Mouse (Mus musculus): Measurements from ENCODE around the gene Klrb1c. TPM values are rescaled to one million over a fixed set of nuclear protein-coding genes. Genes with fewer than 3 reads are reported as not detected.

The Klrb1c gene
- polyA plus RNA-seq (2015; fragmentation: Nextera tagmentation; extraction: Ambion mirVana), result 0.15 TPM in 1 of 2 replicates, not detected in the other

DNA sequence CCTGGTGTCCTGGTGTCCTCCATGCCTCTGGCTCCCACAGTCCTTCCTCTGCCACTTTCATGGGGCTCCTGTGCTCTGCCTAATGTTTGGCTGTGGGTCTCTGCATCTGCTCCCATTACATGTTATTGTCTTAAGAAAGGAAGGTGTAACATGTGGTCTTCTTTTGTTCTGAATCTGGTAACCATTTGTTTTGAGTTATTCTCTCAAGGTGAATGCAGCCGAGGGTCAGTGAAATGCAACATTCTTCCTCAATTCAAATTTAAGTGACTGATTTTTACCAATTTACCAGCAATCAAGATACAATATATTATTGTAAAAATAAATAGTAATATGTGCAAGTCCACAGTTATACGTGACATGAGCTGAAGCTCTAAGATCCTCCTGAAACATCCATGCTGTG, at the start of gene Klrb1c:
Gene Klrb1c (minus strand): TSS at position 101 of the 400 bp plus-strand sequence.
- no peak within 1 kb of the TSS for H3K4me2 ChIP-seq
- H3K27ac ChIP-seq (replicated peaks), result no peak within 1 kb of the TSS
- H3K9ac ChIP-seq, result no peak within 1 kb of the TSS
- H3K4me1 ChIP-seq, result peaks cover 3% of the 10 kb centered on the region; the same call in 1 of the 2 replicates
- H3K27me3 ChIP-seq (replicated peaks), result no peaks in the 10 kb centered on the region
- no peaks in the 10 kb centered on the region for H3K9me3 ChIP-seq
- WGBS, result 77% methylated on average over 2 of the region's 2 CpGs
- H3K4me3 ChIP-seq, result no peak within 1 kb of the TSS
- no peaks in the 10 kb centered on the region for H3K36me3 ChIP-seq
- no peak for ATAC-seq (ENCODE audit: extremely low read depth, insufficient number of reproducible peaks, low FRiP score, low TSS enrichment)

- Histone ChIP-seq H3K9ac (peak overlapping the region; percentile 81), H3K36me3 (no peaks in the 10 kb centered on the region), H3K27ac (replicated peaks) (peak overlapping the region; percentile 70), H3K4me2 (peak overlapping the region; percentile 89), H3K27me3 (replicated peaks) (no peaks in the 10 kb centered on the region), H3K4me3 (peak overlapping the region; percentile 70), H3K9me3 (no peaks in the 10 kb centered on the region), H3K4me1 (peaks cover 25% of the 10 kb centered on the region)
- ATAC-seq (ENCODE audit: extremely low read depth, insufficient number of reproducible peaks, low FRiP score, low TSS enrichment), result no peak
- 2% methylated on average over 14 of the region's 14 CpGs for WGBS
Observed at GRCm38 (mm10) chr6:128837454-128838341, 48.7 kb upstream of the Klrb1c start.

DNA sequence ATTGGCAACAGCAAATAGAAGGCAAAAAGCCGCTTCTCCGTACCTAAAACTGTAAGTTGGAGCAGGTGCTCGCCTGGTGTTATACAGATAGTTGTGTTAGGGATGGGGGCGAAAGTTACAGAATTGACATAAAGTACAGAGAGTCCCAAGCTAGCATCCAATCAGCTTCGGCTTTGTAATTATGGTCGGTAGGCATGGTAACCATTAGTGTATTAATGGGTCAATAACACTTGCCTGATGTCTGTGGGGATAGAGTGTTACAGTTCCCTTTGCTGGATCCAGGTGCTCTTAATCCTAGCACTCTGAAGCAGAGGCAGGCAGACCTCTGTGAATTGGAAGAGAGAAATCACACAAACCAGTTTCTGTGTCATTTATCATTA, 47.9 kb upstream of the Klrb1c start:
- peak overlapping the region; percentile 89 for H3K4me2 ChIP-seq
- peaks cover 20% of the 10 kb centered on the region for H3K4me1 ChIP-seq
- no peaks in the 10 kb centered on the region for H3K27me3 ChIP-seq (replicated peaks)
- 83% methylated on average over 6 of the region's 6 CpGs for WGBS
- peak overlapping the region; percentile 70 for H3K4me3 ChIP-seq
- H3K27ac ChIP-seq (replicated peaks), result peak overlapping the region; percentile 70; the same call in 1 of the 2 replicates
- no peak for ATAC-seq (ENCODE audit: extremely low read depth, insufficient number of reproducible peaks, low FRiP score, low TSS enrichment)
- H3K9me3 ChIP-seq, result no peaks in the 10 kb centered on the region
- H3K9ac ChIP-seq, result peak overlapping the region; percentile 81; the same call in 1 of the 2 replicates
- H3K36me3 ChIP-seq, result no peaks in the 10 kb centered on the region

DNA sequence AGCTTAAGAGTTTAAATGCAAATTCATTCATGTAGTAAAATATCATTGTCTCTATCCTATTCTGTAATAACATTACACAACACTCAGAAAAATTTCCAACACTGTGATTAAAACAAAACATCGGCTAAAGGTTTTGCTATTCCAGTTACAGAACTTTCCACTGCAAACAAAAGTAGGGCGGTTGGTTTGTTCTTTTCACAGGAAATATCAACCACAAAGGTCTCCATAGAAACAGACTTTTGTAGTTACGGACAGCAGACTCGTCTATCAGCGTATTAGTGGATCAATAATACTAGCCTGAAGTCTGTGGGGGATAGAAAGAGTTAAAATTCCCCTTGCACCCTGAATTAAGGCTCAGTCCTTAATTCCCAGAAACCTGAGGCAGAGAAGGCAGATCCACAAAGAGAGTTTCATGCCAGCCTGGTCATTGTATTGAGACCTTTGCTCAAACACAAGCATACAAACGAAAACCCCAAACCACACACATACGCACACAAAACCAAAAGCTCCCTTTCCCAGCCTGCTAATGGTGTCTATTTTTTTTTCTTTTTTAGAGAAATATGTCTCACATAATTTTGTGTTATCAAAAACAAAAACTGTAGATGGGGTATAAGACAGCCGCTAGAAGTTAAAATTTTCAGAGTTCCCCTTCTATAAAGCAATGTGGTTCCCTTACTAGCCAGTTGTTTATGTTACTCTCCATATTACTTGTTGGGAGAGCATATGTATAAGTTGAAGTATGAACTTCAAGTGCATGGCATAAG, 47.4 kb upstream of the Klrb1c start:
- no peaks in the 10 kb centered on the region for H3K9me3 ChIP-seq
- H3K9ac ChIP-seq, result no peak overlapping the region
- peaks cover 14% of the 10 kb centered on the region; the same call in 1 of the 2 replicates for H3K4me1 ChIP-seq
- 78% methylated on average over 8 of the region's 8 CpGs for WGBS
- no peak overlapping the region for H3K27ac ChIP-seq (replicated peaks)
- H3K36me3 ChIP-seq, result no peaks in the 10 kb centered on the region
- no peak for ATAC-seq (ENCODE audit: extremely low read depth, insufficient number of reproducible peaks, low FRiP score, low TSS enrichment)
- no peaks in the 10 kb centered on the region for H3K27me3 ChIP-seq (replicated peaks)
- no peak overlapping the region for H3K4me3 ChIP-seq
- H3K4me2 ChIP-seq, result no peak overlapping the region

GRCm38 (mm10) chr6:128835571-128835970, 46.6 kb upstream of the Klrb1c start:
- Histone ChIP-seq H3K27ac (replicated peaks) (no peak overlapping the region), H3K4me3 (no peak overlapping the region), H3K27me3 (replicated peaks) (no peaks in the 10 kb centered on the region), H3K9ac (no peak overlapping the region), H3K36me3 (no peaks in the 10 kb centered on the region), H3K4me1 (peaks cover 14% of the 10 kb centered on the region; the same call in 1 of the 2 replicates), H3K9me3 (no peaks in the 10 kb centered on the region), H3K4me2 (no peak overlapping the region)
- WGBS, result 67% methylated on average over 4 of the region's 4 CpGs
- ATAC-seq (ENCODE audit: extremely low read depth, insufficient number of reproducible peaks, low FRiP score, low TSS enrichment), result no peak

DNA sequence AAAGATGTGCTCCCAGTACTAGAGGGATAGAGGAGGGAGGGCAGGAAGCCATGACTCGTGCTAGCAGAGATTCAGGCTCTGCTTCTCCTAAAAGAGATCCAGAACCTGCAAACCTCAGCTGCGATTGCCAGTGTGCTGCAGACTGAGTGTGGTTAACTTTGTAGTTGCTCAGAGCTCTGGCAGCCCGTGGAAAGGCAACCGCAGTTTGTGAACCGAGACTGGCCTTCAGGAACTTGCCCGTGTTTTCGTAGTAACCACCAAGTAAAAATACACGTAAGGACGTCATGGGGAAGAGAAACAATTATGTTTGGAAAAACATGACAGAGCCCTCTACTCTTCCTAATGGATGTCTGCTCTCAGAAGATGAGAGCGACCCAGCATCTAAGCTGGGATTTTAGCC, 44.0 kb upstream of the Klrb1c start:
- ATAC-seq (ENCODE audit: extremely low read depth, insufficient number of reproducible peaks, low FRiP score, low TSS enrichment), result no peak
- H3K4me2 ChIP-seq, result no peak overlapping the region
- peaks cover 8% of the 10 kb centered on the region; the same call in 1 of the 2 replicates for H3K4me1 ChIP-seq
- H3K9me3 ChIP-seq, result no peaks in the 10 kb centered on the region
- H3K27me3 ChIP-seq (replicated peaks), result no peaks in the 10 kb centered on the region
- no peak overlapping the region for H3K27ac ChIP-seq (replicated peaks)
- no peak overlapping the region for H3K9ac ChIP-seq
- H3K36me3 ChIP-seq, result no peaks in the 10 kb centered on the region
- 80% methylated on average over 10 of the region's 10 CpGs for WGBS
- H3K4me3 ChIP-seq, result no peak overlapping the region

GRCm38 (mm10) chr6:128829837-128830236, 40.8 kb upstream of the Klrb1c start:
- H3K36me3 ChIP-seq, result no peaks in the 10 kb centered on the region
- H3K4me3 ChIP-seq, result no peak overlapping the region
- no peaks in the 10 kb centered on the region for H3K27me3 ChIP-seq (replicated peaks)
- no peak overlapping the region for H3K27ac ChIP-seq (replicated peaks)
- no peaks in the 10 kb centered on the region for H3K9me3 ChIP-seq
- no peaks in the 10 kb centered on the region for H3K4me1 ChIP-seq
- no peak overlapping the region for H3K9ac ChIP-seq
- WGBS, result 55% methylated on average over 4 of the region's 4 CpGs
- no peak for ATAC-seq (ENCODE audit: extremely low read depth, insufficient number of reproducible peaks, low FRiP score, low TSS enrichment)
- H3K4me2 ChIP-seq, result no peak overlapping the region

DNA sequence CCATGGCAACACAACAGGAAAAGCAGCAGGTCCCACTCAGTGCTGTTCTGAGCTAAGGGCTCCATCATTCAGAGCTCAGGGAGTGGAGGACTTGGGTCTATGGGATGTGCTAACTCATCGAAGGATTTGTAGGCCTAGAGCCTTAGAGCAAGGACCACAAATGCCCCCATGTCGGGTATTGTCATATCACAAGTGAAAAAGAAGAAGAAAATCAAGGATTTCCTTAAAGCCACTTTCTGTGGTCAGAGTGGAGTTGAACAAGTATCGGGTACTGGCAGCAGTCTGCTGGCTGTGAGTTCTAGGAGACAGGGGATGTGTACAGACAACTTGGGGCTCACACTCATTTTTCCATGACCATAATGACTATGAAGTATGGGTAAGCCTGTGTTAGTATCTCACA, 37.8 kb upstream of the Klrb1c start:
- Histone ChIP-seq H3K9ac (no peak overlapping the region), H3K27ac (replicated peaks) (no peak overlapping the region), H3K36me3 (no peaks in the 10 kb centered on the region), H3K27me3 (replicated peaks) (no peaks in the 10 kb centered on the region), H3K4me3 (no peak overlapping the region), H3K4me1 (no peaks in the 10 kb centered on the region), H3K9me3 (no peaks in the 10 kb centered on the region), H3K4me2 (no peak overlapping the region)
- no peak for ATAC-seq (ENCODE audit: extremely low read depth, insufficient number of reproducible peaks, low FRiP score, low TSS enrichment)
- 69% methylated on average over 3 of the region's 3 CpGs for WGBS

DNA sequence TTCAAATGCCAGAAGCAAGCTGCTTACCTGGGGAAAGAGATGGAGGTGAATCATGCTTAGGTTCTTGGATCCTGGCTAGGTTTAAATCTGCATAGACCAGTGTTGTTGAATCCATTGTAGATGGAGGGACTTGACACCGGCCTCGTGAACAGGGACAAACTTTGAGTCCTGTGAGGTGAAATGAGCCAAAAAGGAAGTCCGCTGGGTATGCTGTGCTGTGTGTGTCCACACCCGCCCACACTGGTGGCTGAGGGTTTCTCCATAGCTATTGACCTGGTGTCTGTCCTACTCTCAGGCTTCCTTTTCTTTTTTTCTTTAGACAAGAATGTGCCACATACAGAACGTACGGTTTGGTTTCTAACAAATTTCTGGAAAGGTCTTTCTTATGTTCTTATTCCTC, 37.1 kb upstream of the Klrb1c start, which contains the start of the genes Gm44511 and Klrb1b:
Gene Gm44511 (minus strand): TSS at position 184 of the 400 bp plus-strand sequence.
Gene Klrb1b (minus strand): TSS at position 200 of the 400 bp plus-strand sequence.
- no peak for ATAC-seq (ENCODE audit: extremely low read depth, insufficient number of reproducible peaks, low FRiP score, low TSS enrichment)
- 76% methylated on average over 6 of the region's 6 CpGs for WGBS
- no peak within 1 kb of the TSS for H3K9ac ChIP-seq

GRCm38 (mm10) chr6:128818083-128818802, 29.2 kb upstream of the Klrb1c start:
- no peak for ATAC-seq (ENCODE audit: extremely low read depth, insufficient number of reproducible peaks, low FRiP score, low TSS enrichment)
- no peaks in the 10 kb centered on the region for H3K27me3 ChIP-seq (replicated peaks)
- H3K4me2 ChIP-seq, result no peak overlapping the region
- H3K4me1 ChIP-seq, result no peaks in the 10 kb centered on the region
- H3K27ac ChIP-seq (replicated peaks), result no peak overlapping the region
- no peaks in the 10 kb centered on the region for H3K9me3 ChIP-seq
- H3K9ac ChIP-seq, result no peak overlapping the region
- no peak overlapping the region for H3K4me3 ChIP-seq
- no peaks in the 10 kb centered on the region for H3K36me3 ChIP-seq
- 81% methylated on average over 4 of the region's 4 CpGs for WGBS

More for the DNA sequence above, 37.1 kb upstream of the Klrb1c start, which contains the start of the genes Gm44511 and Klrb1b:
- no peaks in the 10 kb centered on the region for H3K9me3 ChIP-seq
- no peak within 1 kb of the TSS for H3K4me2 ChIP-seq
- no peaks in the 10 kb centered on the region for H3K4me1 ChIP-seq
- H3K27me3 ChIP-seq (replicated peaks), result no peaks in the 10 kb centered on the region
- H3K4me3 ChIP-seq, result no peak within 1 kb of the TSS
- no peaks in the 10 kb centered on the region for H3K36me3 ChIP-seq
- no peak within 1 kb of the TSS for H3K27ac ChIP-seq (replicated peaks)

DNA sequence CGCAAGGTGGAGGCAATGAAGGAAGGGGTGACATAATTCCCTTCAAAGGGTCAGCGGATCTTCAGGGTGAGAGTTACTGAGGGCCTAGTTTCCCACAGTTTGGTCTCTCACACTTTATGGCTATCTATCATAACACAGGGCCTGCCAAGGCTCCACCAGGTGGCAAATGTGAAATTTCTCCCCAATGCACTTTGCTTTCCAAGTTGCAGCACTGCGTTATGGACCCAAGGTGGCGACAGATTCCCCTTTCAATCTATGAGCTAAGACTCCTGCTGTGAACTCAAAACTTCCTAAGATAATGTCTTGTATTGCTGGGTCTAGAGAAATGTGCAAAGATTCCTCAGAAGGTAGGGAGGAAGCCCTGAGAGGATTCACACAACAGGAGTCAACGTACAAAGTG, 19.5 kb upstream of the Klrb1c start:
- Histone ChIP-seq H3K4me2 (no peak overlapping the region), H3K9ac (no peak overlapping the region), H3K36me3 (no peaks in the 10 kb centered on the region), H3K4me1 (0 out of 2 replicates have a peak, but pooled peaks cover 1% of the 10 kb centered on the region), H3K27ac (replicated peaks) (no peak overlapping the region), H3K27me3 (replicated peaks) (no peaks in the 10 kb centered on the region), H3K9me3 (0 out of 2 replicates have a peak, but pooled peaks cover 4% of the 10 kb centered on the region), H3K4me3 (no peak overlapping the region)
- WGBS, result 79% methylated on average over 5 of the region's 5 CpGs
- ATAC-seq (ENCODE audit: extremely low read depth, insufficient number of reproducible peaks, low FRiP score, low TSS enrichment), result no peak

All from heart, embryonic 13.5 days (tissue).